Mouse (Mus musculus) mammary gland, adult 2 months (tissue): ENCODE results near the gene Cypt14. TPM values are rescaled to one million over a fixed set of nuclear protein-coding genes. Genes with fewer than 3 reads are reported as not detected.

Source experiments
- polyA plus RNA-seq: library from polyadenylated mRNA; depleted of rRNA; stranded (reverse); fragments of >200 nt; gene quantifications from 2 replicates; pipeline ENCODE4 v1.2.3, GENCODE M21; 2012; ENCODE audit warnings: low replicate concordance; rRNA removed

The Cypt14 gene
- polyA plus RNA-seq: not detected in 2 replicates

DNA sequence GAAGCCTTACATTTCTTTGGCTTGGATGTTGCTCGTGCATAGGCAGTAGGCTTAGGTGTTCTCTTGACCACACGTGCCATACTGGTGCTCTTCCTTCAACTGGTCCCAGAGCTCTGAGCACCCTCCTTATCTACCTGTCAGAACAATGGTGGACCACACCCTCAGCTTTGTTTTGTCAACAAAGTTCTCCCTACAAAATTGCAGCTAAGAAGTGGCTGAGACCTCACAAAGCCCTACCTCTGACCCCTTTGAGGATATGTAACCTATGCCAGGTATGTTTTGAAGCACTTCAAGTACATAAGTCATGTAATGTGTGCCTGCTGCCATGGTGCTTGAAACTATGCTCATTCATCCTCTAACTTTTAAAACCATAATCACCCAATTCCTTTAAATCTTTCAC lies at the start of gene Cypt14:
Cypt14 (minus strand) TSS at position 101 of the 400 bp plus-strand sequence.

